ENCODE assay signal across 7 mouse cellular contexts in genomic region chr6:84923760-84924221, GRCm38 (mm10).
DNase-seq lines count a peak whose midpoint lies in the region; ATAC-seq and TF ChIP-seq lines count a peak whose summit lies in the region.

No protein-coding gene starts in this region.

- peak overlapping the region; percentile 57 for H3K27ac ChIP-seq in testis, adult 2 months (ENCODE audit: control insufficient read depth, insufficient read depth, low read depth, low read length)
- no peak overlapping the region for H3K27ac ChIP-seq in embryonic facial prominence, embryonic 15.5 days (replicated peaks)
- peak overlapping the region; percentile 48 for H3K27ac ChIP-seq in heart, embryonic 16.5 days (ENCODE audit: low read length)
- H3K27ac ChIP-seq in liver, embryonic 16.5 days (ENCODE audit: low read length), result no peak overlapping the region

- no peak overlapping the region for H3K4me3 ChIP-seq in testis, adult 2 months (ENCODE audit: control insufficient read depth, low read depth, low read length)
- no peak overlapping the region for H3K4me3 ChIP-seq in embryonic facial prominence, embryonic 15.5 days (replicated peaks)
- H3K4me3 ChIP-seq in heart, embryonic 16.5 days (ENCODE audit: low read length), result no peak overlapping the region
- H3K4me3 ChIP-seq in liver, embryonic 16.5 days (ENCODE audit: low read depth, low read length), result no peak overlapping the region

- H3K4me2 ChIP-seq in embryonic facial prominence, embryonic 15.5 days (replicated peaks), result 0 out of 2 replicates have a peak overlapping the region, but pooled peaks have one; percentile 2
- H3K4me2 ChIP-seq in heart, embryonic 16.5 days (ENCODE audit: low read depth, low read length), result peak overlapping the region; percentile 32; the same call in 1 of the 2 replicates
- peak overlapping the region; percentile 30 for H3K4me2 ChIP-seq in liver, embryonic 16.5 days (ENCODE audit: low read depth, low read length)

- no peak for TF ChIP-seq CTCF in testis, adult 2 months (IDR thresholded peaks at IDR 0.05; ENCODE audit: control insufficient read depth, insufficient read depth, insufficient replicate concordance, low read depth, low read length)

- H3K27me3 ChIP-seq in testis, adult 2 months (ENCODE audit: control insufficient read depth, insufficient read depth, low read length), result no peaks in the 10 kb centered on the region
- H3K27me3 ChIP-seq in embryonic facial prominence, embryonic 15.5 days, result no peaks in the 10 kb centered on the region
- no peaks in the 10 kb centered on the region for H3K27me3 ChIP-seq in heart, embryonic 16.5 days (ENCODE audit: control insufficient read depth, insufficient read depth, low read length)
- H3K27me3 ChIP-seq in liver, embryonic 16.5 days (ENCODE audit: control insufficient read depth, insufficient read depth, low read depth, low read length), result no peaks in the 10 kb centered on the region

- no peaks in the 10 kb centered on the region for H3K36me3 ChIP-seq in testis, adult 2 months (ENCODE audit: control insufficient read depth, insufficient read depth, low read length)
- H3K36me3 ChIP-seq in embryonic facial prominence, embryonic 15.5 days, result no peaks in the 10 kb centered on the region
- no peaks in the 10 kb centered on the region for H3K36me3 ChIP-seq in heart, embryonic 16.5 days (ENCODE audit: control insufficient read depth, insufficient read depth)
- no peaks in the 10 kb centered on the region for H3K36me3 ChIP-seq in liver, embryonic 16.5 days (ENCODE audit: control insufficient read depth, insufficient read depth)

- no peaks in the 10 kb centered on the region for H3K9me3 ChIP-seq in embryonic facial prominence, embryonic 15.5 days (replicated peaks)
- H3K9me3 ChIP-seq in heart, embryonic 16.5 days (replicated peaks; ENCODE audit: control insufficient read depth, low read length), result no peaks in the 10 kb centered on the region; the same call in 1 of the 2 replicates
- no peaks in the 10 kb centered on the region for H3K9me3 ChIP-seq in liver, embryonic 16.5 days (replicated peaks; ENCODE audit: control insufficient read depth, low read length)

- WGBS in embryonic facial prominence, embryonic 15.5 days, result 26% methylated on average over 12 of the region's 12 CpGs
- 43% methylated on average over 12 of the region's 12 CpGs for WGBS in heart, embryonic 16.5 days
- whole genome bisulfite sequencing in liver, embryonic 16.5 days (ENCODE audit: insufficient replicate concordance), result 34% methylated on average over 12 of the region's 12 CpGs

- no peak for DNase-seq in testis, postnatal 10 days (ENCODE audit: low spot score)
- peak; percentile 4 for DNase-seq in yolk sac, embryonic 10.5 days (ENCODE audit: low spot score)
- DNase-seq in retina, postnatal 1 day, result no peak

- no peak for TF ChIP-seq POLR2A in testis, adult 2 months (IDR thresholded peaks at IDR 0.05; ENCODE audit: control insufficient read depth, low read depth, low read length)

- H3K4me1 ChIP-seq in testis, adult 2 months (ENCODE audit: control insufficient read depth, insufficient read depth, low read length), result peaks cover 4% of the 10 kb centered on the region
- H3K4me1 ChIP-seq in embryonic facial prominence, embryonic 15.5 days, result peaks cover 6% of the 10 kb centered on the region
- H3K4me1 ChIP-seq in heart, embryonic 16.5 days (ENCODE audit: control insufficient read depth, insufficient read depth, low read length), result peaks cover 7% of the 10 kb centered on the region
- peaks cover 6% of the 10 kb centered on the region for H3K4me1 ChIP-seq in liver, embryonic 16.5 days (ENCODE audit: control insufficient read depth, low read depth, low read length)

- H3K9ac ChIP-seq in embryonic facial prominence, embryonic 15.5 days, result no peak overlapping the region
- H3K9ac ChIP-seq in heart, embryonic 16.5 days (ENCODE audit: low read length), result peak overlapping the region; percentile 16; the same call in 1 of the 2 replicates
- no peak overlapping the region for H3K9ac ChIP-seq in liver, embryonic 16.5 days (ENCODE audit: low read depth, low read length)

- no peak for ATAC-seq in embryonic facial prominence, embryonic 15.5 days (ENCODE audit: insufficient number of reproducible peaks, low FRiP score, low TSS enrichment, low read depth)
- no peak for ATAC-seq in heart, embryonic 16.5 days (replicated peaks; ENCODE audit: extremely low read depth, insufficient read depth, low FRiP score)
- ATAC-seq in liver, embryonic 16.5 days (ENCODE audit: low read depth), result peak; percentile 80

Comparison
In these comparisons a context has a peak if more than half of its experiments do, and no peak if none do; other contexts are left out.
1. H3K27ac ChIP-seq: peak in testis, adult 2 months (single experiment) and heart, embryonic 16.5 days (single experiment); none in embryonic facial prominence, embryonic 15.5 days (single experiment) and liver, embryonic 16.5 days (single experiment).
2. Peak in every context shown above with its lines, with median percentiles within 50 percentile points of each other: H3K4me2 ChIP-seq.